Mouse (Mus musculus) heart, postnatal 25 days (tissue): ENCODE measurements at regions not wholly inside any gene's neighbourhood (a gene's known extent, or its start where the extent isn't known, plus 50 kb on each side); places are given as distances from the start of the nearest gene placed in this dataset.
A peak's percentile ranks its signal among the peaks of the same experiment; 100 is the strongest.

Experiments used
- DNase-seq: peaks from one replicate; pipeline ENCODE4 v3.0.0; 2022; ENCODE audit warnings: low spot score
- intact Hi-C: fragments of 180-260 bp; cut with DNase I; formaldehyde crosslinking; loops from one replicate; pipeline ENCODE4 v1.15.1; 2025

- intact Hi-C loops = no loop called here
- DNase-seq = no peak
Measured at GRCm38 (mm10) chr3:41480186-41480585, 75.3 kb upstream of the Jade1 start.

GRCm38 (mm10) chr3:41478971-41479370 lies 76.6 kb upstream of the Jade1 start:
- DNase-seq = no peak
- intact Hi-C loops = no loop called here

- intact Hi-C loops = loop anchor here (2.0 kb wide), 1 partner anchor 20 kb away; no protein-coding TSS in a partner anchor
- no peak for DNase-seq
Measured at GRCm38 (mm10) chr3:41476516-41476915, 79.0 kb upstream of the Jade1 start.

- DNase-seq = no peak
Measured at GRCm38 (mm10) chr3:41472586-41472985, 82.9 kb upstream of the Jade1 start.

GRCm38 (mm10) chr3:41469106-41469505 lies 86.4 kb upstream of the Jade1 start:
- intact Hi-C loops = no loop called here
- no peak for DNase-seq

More at GRCm38 (mm10) chr3:41472586-41472985, 82.9 kb upstream of the Jade1 start:
- intact Hi-C loops = no loop called here

GRCm38 (mm10) chr3:41467857-41468256 lies 87.7 kb upstream of the Jade1 start:
- intact Hi-C loops = no loop called here
- DNase-seq = no peak

GRCm38 (mm10) chr3:41465893-41466292 lies 89.6 kb upstream of the Jade1 start:
- intact Hi-C loops = no loop called here
- no peak for DNase-seq

GRCm38 (mm10) chr3:41462953-41463644 lies 92.4 kb upstream of the Jade1 start:
- peak; percentile 9 for DNase-seq
- intact Hi-C loops = no loop called here

GRCm38 (mm10) chr3:41460131-41460530 lies 95.4 kb upstream of the Jade1 start:
- no peak for DNase-seq
- intact Hi-C loops = no loop called here

GRCm38 (mm10) chr3:41458156-41458555 lies 97.4 kb upstream of the Jade1 start:
- no peak for DNase-seq
- intact Hi-C loops = no loop called here

GRCm38 (mm10) chr3:41453525-41453924 lies 102.0 kb upstream of the Jade1 start:
- intact Hi-C loops = no loop called here
- no peak for DNase-seq

GRCm38 (mm10) chr3:41452716-41453090 lies 102.8 kb upstream of the Jade1 start:
- intact Hi-C loops = no loop called here
- DNase-seq = no peak

- intact Hi-C loops = no loop called here
- no peak for DNase-seq
Measured at GRCm38 (mm10) chr3:41452020-41452715, 103.4 kb upstream of the Jade1 start.

- no peak for DNase-seq
- intact Hi-C loops = no loop called here
Measured at GRCm38 (mm10) chr3:41450696-41451095, 104.8 kb upstream of the Jade1 start.

GRCm38 (mm10) chr3:41444243-41444753 lies 111.2 kb upstream of the Jade1 start:
- intact Hi-C loops = no loop called here
- DNase-seq = no peak

GRCm38 (mm10) chr3:41436238-41436637 lies 119.3 kb upstream of the Jade1 start:
- peak; percentile 31 for DNase-seq

GRCm38 (mm10) chr3:41433106-41433505 lies 122.4 kb upstream of the Jade1 start:
- no peak for DNase-seq
- intact Hi-C loops = no loop called here

More at GRCm38 (mm10) chr3:41436238-41436637, 119.3 kb upstream of the Jade1 start:
- intact Hi-C loops = no loop called here

- intact Hi-C loops = no loop called here
- no peak for DNase-seq
Measured at GRCm38 (mm10) chr3:41432376-41432775, 123.2 kb upstream of the Jade1 start.

- intact Hi-C loops = no loop called here
- peak; percentile 39 for DNase-seq
Measured at GRCm38 (mm10) chr3:41430191-41430590, 125.3 kb upstream of the Jade1 start.

- intact Hi-C loops = loop anchor here (5.0 kb wide), 1 partner anchor 135 kb away; no protein-coding TSS in a partner anchor
- DNase-seq = no peak
Measured at GRCm38 (mm10) chr3:41426946-41427345, 128.6 kb upstream of the Jade1 start.

GRCm38 (mm10) chr3:41425863-41426262 lies 129.7 kb upstream of the Jade1 start:
- intact Hi-C loops = loop anchor here (5.0 kb wide), 1 partner anchor 136 kb away; no protein-coding TSS in a partner anchor
- DNase-seq = no peak
